Mouse (Mus musculus): ENCODE measurements around the gene Klhdc8b. TPM values are rescaled to one million over a fixed set of nuclear protein-coding genes. Genes with fewer than 3 reads are reported as not detected.

Klhdc8b gene
- polyA plus RNA-seq, 1 experiment from 2014 or later, result 32.5 TPM

DNA sequence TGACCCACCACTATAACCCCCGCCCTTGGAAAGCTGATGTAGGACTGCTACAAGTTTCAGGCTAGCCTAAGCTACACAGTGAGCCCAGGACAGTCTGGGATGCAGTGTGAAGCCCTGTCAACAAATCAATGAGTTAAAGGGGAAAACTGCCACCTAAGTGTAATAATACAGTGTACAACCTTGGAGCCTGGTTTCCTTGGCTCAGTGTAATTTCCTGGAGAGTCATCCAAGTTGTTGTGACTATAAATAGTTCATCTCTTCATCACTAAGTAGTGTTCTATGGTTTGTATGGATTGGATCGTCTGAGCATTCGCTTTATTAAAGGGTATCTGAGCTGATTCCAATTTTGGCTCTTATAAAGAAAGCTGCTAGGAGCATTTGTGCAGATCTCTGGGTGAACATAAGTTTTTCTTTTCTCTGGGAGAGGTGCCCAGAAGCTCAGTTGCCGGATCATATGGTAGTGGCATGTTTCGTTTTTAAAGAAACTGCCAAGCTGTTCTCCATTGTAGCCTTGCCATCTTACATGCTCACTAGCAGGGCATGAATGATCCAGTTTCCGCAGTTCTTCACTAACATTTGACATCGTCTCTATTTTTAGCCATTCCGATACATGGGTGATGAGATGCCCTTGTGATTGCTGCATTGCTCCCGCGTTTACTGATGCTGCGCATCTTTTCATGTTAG lies 20.0 kb downstream of the Klhdc8b start:
- Histone ChIP-seq H3K9me3 (no peaks in the 10 kb centered on the region), H3K27ac (peak overlapping the region; percentile 43; the same call in 1 of the 2 replicates), H3K27me3 (no peaks in the 10 kb centered on the region), H3K36me3 (no peaks in the 10 kb centered on the region), H3K4me3 (no peak overlapping the region), H3K4me2 (no peak overlapping the region), H3K4me1 (peaks cover 24% of the 10 kb centered on the region; the same call in 1 of the 2 replicates), H3K9ac (no peak overlapping the region)
- 0 out of 2 replicates have a peak, but pooled peaks have one; percentile 30 for ATAC-seq (ENCODE audit: insufficient number of reproducible peaks, low FRiP score, low TSS enrichment, low read depth)
- 69% methylated on average over 11 of the region's 11 CpGs for WGBS

DNA sequence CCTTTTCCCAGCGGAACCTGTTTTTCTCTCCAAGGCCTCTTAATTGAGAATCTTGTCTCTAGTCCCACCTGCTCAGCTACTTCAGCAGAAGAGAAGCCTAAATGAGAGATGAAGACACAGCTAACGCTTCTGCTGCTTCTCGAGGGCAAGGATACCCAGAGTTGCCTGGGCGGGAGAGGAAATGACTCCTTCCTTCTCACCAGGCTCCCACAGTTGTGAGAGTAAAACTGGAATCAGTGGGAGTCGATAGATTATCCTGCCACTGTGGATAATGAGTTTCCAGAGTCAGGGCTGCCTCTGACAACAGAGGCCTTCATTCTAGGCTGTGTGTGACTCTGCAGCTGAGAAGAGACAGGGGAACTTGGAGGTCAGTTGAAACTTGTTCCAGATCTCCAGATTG lies 20.9 kb downstream of the Klhdc8b start:
- 64% methylated on average over 5 of the region's 5 CpGs for WGBS
- ATAC-seq (ENCODE audit: insufficient number of reproducible peaks, low FRiP score, low TSS enrichment, low read depth), result no peak
- no peak overlapping the region for H3K4me2 ChIP-seq
- no peaks in the 10 kb centered on the region for H3K27me3 ChIP-seq
- H3K4me3 ChIP-seq, result no peak overlapping the region
- H3K27ac ChIP-seq, result no peak overlapping the region
- H3K9me3 ChIP-seq, result no peaks in the 10 kb centered on the region
- peaks cover 20% of the 10 kb centered on the region; the same call in 1 of the 2 replicates for H3K4me1 ChIP-seq
- no peak overlapping the region for H3K9ac ChIP-seq
- no peaks in the 10 kb centered on the region for H3K36me3 ChIP-seq

DNA sequence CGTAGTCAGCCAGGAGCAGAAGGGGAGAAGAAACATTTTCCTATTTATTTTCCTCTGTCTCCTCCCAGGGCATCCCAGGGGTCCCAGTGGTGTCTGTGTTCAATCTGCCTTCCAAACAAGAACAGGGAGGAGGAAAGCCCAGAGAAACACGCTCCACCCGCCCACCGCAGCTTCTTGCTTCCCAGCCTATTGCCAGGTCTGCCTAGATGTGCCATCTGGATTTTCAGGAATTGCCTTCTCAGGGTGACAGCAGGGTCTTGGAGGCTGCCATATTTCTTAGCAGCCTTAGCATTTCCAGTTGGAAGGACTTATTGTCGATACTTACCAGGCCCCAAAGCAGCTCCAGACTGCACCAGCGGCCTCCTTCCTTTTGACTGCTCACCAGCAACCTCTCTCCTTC lies 22.2 kb downstream of the Klhdc8b start:
- Histone ChIP-seq H3K9me3 (no peaks in the 10 kb centered on the region), H3K4me2 (no peak overlapping the region), H3K4me1 (0 out of 2 replicates have a peak, but pooled peaks cover 17% of the 10 kb centered on the region), H3K36me3 (no peaks in the 10 kb centered on the region), H3K9ac (no peak overlapping the region), H3K27ac (no peak overlapping the region), H3K27me3 (no peaks in the 10 kb centered on the region), H3K4me3 (no peak overlapping the region)
- WGBS, result 68% methylated on average over 6 of the region's 6 CpGs
- ATAC-seq (ENCODE audit: insufficient number of reproducible peaks, low FRiP score, low TSS enrichment, low read depth), result no peak

DNA sequence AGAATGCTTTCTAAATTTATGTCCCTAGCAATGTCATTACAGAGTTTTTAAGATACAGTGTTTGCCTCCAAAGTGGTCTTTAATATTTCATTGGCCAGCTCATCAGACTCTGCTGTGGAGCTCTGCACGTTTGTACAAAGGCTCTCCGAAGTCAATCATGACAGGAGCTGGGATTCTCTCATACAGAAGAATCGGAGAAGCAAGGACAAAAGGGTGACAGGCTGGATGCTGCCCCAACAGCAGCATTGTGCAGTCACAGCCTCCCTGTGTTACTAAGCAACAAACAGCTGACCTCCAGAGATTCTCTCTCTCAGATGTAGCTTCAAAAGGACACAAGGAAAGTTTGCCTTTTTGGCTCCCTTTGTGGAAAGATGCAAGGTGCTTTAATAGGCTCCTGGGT lies 25.2 kb downstream of the Klhdc8b start, which contains the start of gene BC048562:
TSS of gene BC048562 (plus strand) at position 301 of the 400 bp plus-strand sequence.
- Histone ChIP-seq H3K36me3 (no peaks in the 10 kb centered on the region), H3K4me3 (no peak within 1 kb of the TSS), H3K9ac (no peak within 1 kb of the TSS), H3K9me3 (no peaks in the 10 kb centered on the region), H3K27ac (no peak within 1 kb of the TSS), H3K4me2 (no peak within 1 kb of the TSS), H3K4me1 (0 out of 2 replicates have a peak, but pooled peaks cover 17% of the 10 kb centered on the region), H3K27me3 (no peaks in the 10 kb centered on the region)
- 80% methylated on average over 3 of the region's 3 CpGs for WGBS
- no peak for ATAC-seq (ENCODE audit: insufficient number of reproducible peaks, low FRiP score, low TSS enrichment, low read depth)

DNA sequence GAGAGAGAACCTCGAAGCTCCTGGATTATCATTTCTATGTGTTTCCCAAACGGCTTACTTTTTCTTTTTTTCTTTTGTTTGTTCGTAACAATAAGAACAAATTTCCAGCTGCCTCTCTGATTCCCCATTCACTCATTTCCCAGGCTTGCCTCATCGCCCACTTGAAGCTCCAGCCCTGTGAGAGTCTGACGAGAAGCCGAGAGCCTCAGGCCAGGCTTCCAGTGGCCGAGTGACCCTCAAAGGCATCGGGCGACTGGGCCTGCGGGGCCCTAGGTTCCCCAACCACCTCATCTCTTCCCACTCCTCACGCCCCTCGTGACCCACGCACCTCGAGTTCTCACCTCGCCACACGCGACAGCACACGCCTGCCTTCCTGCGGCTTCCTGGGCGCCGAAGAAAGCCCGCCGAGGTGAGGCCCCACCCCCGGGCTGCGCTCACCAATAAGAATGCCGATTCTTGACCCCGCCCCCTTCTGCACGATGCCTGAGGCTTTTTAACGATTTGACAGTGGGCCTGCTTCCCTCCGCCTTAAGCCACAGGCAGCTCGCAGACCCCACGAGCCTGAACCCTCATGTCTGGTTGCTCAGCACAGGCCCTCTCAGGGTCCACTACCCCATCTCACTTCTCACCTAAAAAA lies 29.8 kb downstream of the Klhdc8b start:
- H3K4me2 ChIP-seq, result peak overlapping the region; percentile 52
- no peaks in the 10 kb centered on the region for H3K9me3 ChIP-seq
- H3K9ac ChIP-seq, result no peak overlapping the region
- no peak for ATAC-seq (ENCODE audit: insufficient number of reproducible peaks, low FRiP score, low TSS enrichment, low read depth)
- no peaks in the 10 kb centered on the region for H3K36me3 ChIP-seq
- no peak overlapping the region for H3K27ac ChIP-seq
- 0 out of 2 replicates have a peak, but pooled peaks cover 6% of the 10 kb centered on the region for H3K4me1 ChIP-seq
- WGBS, result 50% methylated on average over 32 of the region's 32 CpGs
- H3K27me3 ChIP-seq, result no peaks in the 10 kb centered on the region
- H3K4me3 ChIP-seq, result peak overlapping the region; percentile 30

DNA sequence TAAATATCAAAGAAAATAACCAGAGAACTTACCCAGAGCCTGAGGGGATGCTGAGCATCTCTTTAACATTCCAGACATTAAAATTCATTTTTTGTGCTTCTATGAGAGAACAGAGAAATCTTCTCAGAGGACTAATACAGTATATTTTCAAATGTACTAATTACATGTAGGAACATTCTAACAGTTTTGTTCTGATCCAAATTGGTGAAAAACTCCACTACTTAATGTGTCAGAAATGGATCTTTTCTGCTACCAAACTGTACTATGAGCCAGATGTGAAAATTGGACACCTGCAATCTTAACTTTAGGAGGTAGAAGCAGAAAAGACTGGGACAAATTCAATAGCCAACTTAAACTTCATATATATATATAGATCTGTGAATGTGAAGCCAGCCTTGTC lies 33.0 kb downstream of the Klhdc8b start, which contains the start of gene Ccdc36:
TSS of gene Ccdc36 (minus strand) at position 101 of the 400 bp plus-strand sequence.
- no peak for ATAC-seq (ENCODE audit: insufficient number of reproducible peaks, low FRiP score, low TSS enrichment, low read depth)
- Histone ChIP-seq H3K4me1 (0 out of 2 replicates have a peak, but pooled peaks cover 6% of the 10 kb centered on the region), H3K9ac (no peak within 1 kb of the TSS), H3K27me3 (no peaks in the 10 kb centered on the region), H3K4me2 (no peak within 1 kb of the TSS), H3K9me3 (no peaks in the 10 kb centered on the region), H3K27ac (no peak within 1 kb of the TSS), H3K36me3 (no peaks in the 10 kb centered on the region), H3K4me3 (no peak within 1 kb of the TSS)

DNA sequence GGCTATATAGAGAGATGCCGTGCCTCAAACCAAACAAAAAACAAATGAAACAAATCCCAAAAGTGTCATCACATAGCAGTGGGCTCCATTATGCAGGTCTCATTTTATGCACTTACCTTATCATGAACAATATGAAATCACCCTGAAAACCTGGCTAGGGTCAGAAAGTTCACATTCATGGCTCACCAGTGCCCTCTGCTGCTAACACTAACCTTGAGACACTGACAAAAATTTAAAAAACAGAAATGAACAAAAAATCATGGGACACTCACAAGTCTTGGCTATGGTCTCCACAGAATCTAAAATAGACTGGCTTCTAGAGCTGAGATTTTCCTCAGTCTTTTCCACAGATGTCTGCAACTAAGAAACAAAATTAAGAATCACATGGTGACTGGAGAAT lies 49.2 kb downstream of the Klhdc8b start:
- WGBS, result 72% methylated on average over 1 of the region's 1 CpGs
- H3K27me3 ChIP-seq, result no peaks in the 10 kb centered on the region
- H3K36me3 ChIP-seq, result no peaks in the 10 kb centered on the region
- H3K9me3 ChIP-seq, result no peaks in the 10 kb centered on the region
- no peak overlapping the region for H3K4me3 ChIP-seq
- no peak overlapping the region for H3K9ac ChIP-seq
- H3K4me1 ChIP-seq, result no peaks in the 10 kb centered on the region
- no peak for ATAC-seq (ENCODE audit: insufficient number of reproducible peaks, low FRiP score, low TSS enrichment, low read depth)
- H3K4me2 ChIP-seq, result no peak overlapping the region
- H3K27ac ChIP-seq, result no peak overlapping the region

DNA sequence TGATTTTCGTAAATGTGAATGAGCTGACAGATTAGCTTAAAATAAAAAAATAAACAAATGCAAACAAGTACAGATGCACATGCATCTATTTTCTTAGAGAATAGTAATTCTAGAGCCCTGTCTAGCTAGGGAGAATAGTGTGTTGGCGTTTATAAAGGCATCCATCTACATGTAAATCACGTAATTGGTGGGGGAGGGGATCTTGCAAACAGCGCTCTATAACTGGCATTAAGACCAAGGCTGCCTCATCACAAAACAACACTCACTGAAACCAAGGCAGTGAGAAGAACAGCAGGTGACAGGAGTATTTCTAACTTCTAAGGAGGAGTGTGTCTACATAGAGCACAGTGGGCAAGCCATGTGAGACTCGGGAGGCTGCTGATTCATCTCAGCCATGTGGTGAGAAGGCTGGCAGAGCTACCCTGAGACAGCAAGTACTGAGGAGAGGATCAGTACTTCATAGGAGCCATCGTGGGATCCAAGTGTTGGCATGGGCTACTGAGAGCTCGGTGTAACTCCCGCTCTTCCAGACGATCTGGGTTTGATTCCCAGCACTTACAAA lies 49.9 kb downstream of the Klhdc8b start:
- H3K4me1 ChIP-seq, result no peaks in the 10 kb centered on the region
- no peak overlapping the region for H3K9ac ChIP-seq
- ATAC-seq (ENCODE audit: insufficient number of reproducible peaks, low FRiP score, low TSS enrichment, low read depth), result no peak
- H3K4me2 ChIP-seq, result no peak overlapping the region
- H3K4me3 ChIP-seq, result no peak overlapping the region
- H3K36me3 ChIP-seq, result no peaks in the 10 kb centered on the region
- H3K27ac ChIP-seq, result no peak overlapping the region
- no peaks in the 10 kb centered on the region for H3K27me3 ChIP-seq
- H3K9me3 ChIP-seq, result no peaks in the 10 kb centered on the region
- 79% methylated on average over 9 of the region's 9 CpGs for WGBS

DNA sequence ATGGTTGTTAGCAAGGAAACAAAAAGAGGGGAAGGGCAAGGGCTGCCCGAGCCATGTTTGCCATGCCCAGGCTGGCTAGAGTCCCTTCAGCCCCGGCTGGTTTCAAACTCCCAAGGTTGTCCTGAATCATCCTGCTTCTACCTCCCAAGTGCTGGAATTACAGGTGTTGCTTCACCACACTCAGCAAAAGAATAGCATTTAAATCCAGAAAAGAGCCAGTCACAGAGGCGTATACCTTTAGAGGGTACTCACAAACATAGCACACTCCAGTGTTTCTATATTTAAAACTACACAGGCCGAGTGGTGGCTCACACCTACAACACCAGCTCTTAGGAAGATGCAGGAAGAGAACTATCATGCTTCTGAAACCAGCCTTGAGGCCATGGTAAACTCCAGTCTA lies 51.8 kb downstream of the Klhdc8b start:
- H3K36me3 ChIP-seq, result no peaks in the 10 kb centered on the region
- no peak overlapping the region for H3K27ac ChIP-seq
- no peak overlapping the region for H3K4me3 ChIP-seq
- no peak overlapping the region for H3K4me2 ChIP-seq
- no peaks in the 10 kb centered on the region for H3K9me3 ChIP-seq
- H3K4me1 ChIP-seq, result no peaks in the 10 kb centered on the region
- no peak overlapping the region for H3K9ac ChIP-seq
- H3K27me3 ChIP-seq, result no peaks in the 10 kb centered on the region
- no peak for ATAC-seq (ENCODE audit: insufficient number of reproducible peaks, low FRiP score, low TSS enrichment, low read depth)
- 86% methylated on average over 4 of the region's 4 CpGs for WGBS

DNA sequence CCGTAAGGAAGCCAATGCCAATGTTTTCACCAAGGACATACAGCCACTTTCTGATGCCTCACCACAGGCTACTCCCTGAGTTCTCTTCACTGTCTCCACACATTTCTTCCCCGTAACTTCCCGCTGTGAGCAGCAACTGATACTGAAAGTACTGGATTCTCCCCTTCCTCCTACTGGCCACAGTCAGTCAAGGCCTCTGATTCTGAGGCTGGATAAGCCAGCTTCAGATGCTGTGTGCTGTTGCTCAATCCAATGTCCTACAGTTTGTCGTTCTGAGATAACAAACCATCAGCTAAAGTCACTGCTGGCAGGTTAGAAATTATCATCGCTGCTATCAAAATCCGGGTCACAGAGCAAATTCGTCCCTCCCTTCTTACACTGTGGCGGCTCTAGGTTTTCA lies 56.9 kb downstream of the Klhdc8b start:
- WGBS, result 85% methylated on average over 8 of the region's 8 CpGs
- Histone ChIP-seq H3K4me2 (no peak overlapping the region), H3K27me3 (no peaks in the 10 kb centered on the region), H3K36me3 (no peaks in the 10 kb centered on the region), H3K27ac (no peak overlapping the region), H3K9me3 (no peaks in the 10 kb centered on the region), H3K4me1 (peaks cover 4% of the 10 kb centered on the region; the same call in 1 of the 2 replicates), H3K4me3 (no peak overlapping the region), H3K9ac (no peak overlapping the region)
- no peak for ATAC-seq (ENCODE audit: insufficient number of reproducible peaks, low FRiP score, low TSS enrichment, low read depth)

DNA sequence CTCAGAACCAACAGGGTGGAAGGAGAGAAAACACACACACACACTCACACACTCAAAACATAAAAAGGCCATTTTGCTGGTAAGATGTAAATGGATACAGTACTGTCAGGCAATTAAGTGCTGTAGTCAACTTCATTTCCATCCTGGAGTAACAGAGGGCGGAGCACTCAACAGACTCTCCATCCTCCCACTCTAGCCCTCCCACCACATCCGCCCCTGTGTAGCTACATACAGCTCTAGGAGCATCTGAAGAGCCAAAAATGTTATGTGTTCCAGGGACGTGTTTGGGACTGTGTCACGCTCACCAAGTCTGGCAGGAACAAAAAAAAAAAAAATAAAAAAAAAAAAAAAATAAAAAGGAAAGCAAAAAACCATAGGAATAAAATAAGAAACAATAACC lies 58.3 kb downstream of the Klhdc8b start:
- no peak for ATAC-seq (ENCODE audit: insufficient number of reproducible peaks, low FRiP score, low TSS enrichment, low read depth)
- Histone ChIP-seq H3K4me3 (no peak overlapping the region), H3K27me3 (no peaks in the 10 kb centered on the region), H3K4me1 (peaks cover 4% of the 10 kb centered on the region; the same call in 1 of the 2 replicates), H3K36me3 (no peaks in the 10 kb centered on the region), H3K4me2 (no peak overlapping the region), H3K9ac (no peak overlapping the region), H3K9me3 (no peaks in the 10 kb centered on the region), H3K27ac (no peak overlapping the region)
- WGBS, result 79% methylated on average over 4 of the region's 4 CpGs
